Mouse (Mus musculus): ENCODE measurements around the gene Bcap29. TPM values are rescaled to one million over a fixed set of nuclear protein-coding genes. Genes with fewer than 3 reads are reported as not detected.

The Bcap29 gene
- polyA plus RNA-seq, 1 experiment from 2014 or later: 30.2 TPM

- Histone ChIP-seq H3K27me3 (no peaks in the 10 kb centered on the region), H3K36me3 (peaks cover 8% of the 10 kb centered on the region), H3K4me1 (0 out of 2 replicates have a peak, but pooled peaks cover 4% of the 10 kb centered on the region), H3K4me3 (replicated peaks) (no peak overlapping the region), H3K9ac (no peak overlapping the region), H3K9me3 (replicated peaks) (no peaks in the 10 kb centered on the region), H3K27ac (replicated peaks) (no peak overlapping the region), H3K4me2 (replicated peaks) (no peak overlapping the region)
- WGBS: 84% methylated on average over 8 of the region's 8 CpGs
- no peak for ATAC-seq (ENCODE audit: insufficient number of reproducible peaks, low FRiP score, low TSS enrichment, low read depth)
Observed at GRCm38 (mm10) chr12:31620106-31620505, 14.4 kb downstream of the Bcap29 start.

- H3K9me3 ChIP-seq (replicated peaks): no peaks in the 10 kb centered on the region
- WGBS: 77% methylated on average over 4 of the region's 4 CpGs
- H3K4me1 ChIP-seq: no peaks in the 10 kb centered on the region
- H3K4me3 ChIP-seq (replicated peaks): no peak overlapping the region
- no peaks in the 10 kb centered on the region for H3K27me3 ChIP-seq
- no peak overlapping the region for H3K4me2 ChIP-seq (replicated peaks)
- H3K27ac ChIP-seq (replicated peaks): no peak overlapping the region
- H3K9ac ChIP-seq: no peak overlapping the region
- H3K36me3 ChIP-seq: peaks cover 4% of the 10 kb centered on the region
- no peak for ATAC-seq (ENCODE audit: insufficient number of reproducible peaks, low FRiP score, low TSS enrichment, low read depth)
Observed at GRCm38 (mm10) chr12:31613353-31613752, 21.1 kb downstream of the Bcap29 start.

DNA sequence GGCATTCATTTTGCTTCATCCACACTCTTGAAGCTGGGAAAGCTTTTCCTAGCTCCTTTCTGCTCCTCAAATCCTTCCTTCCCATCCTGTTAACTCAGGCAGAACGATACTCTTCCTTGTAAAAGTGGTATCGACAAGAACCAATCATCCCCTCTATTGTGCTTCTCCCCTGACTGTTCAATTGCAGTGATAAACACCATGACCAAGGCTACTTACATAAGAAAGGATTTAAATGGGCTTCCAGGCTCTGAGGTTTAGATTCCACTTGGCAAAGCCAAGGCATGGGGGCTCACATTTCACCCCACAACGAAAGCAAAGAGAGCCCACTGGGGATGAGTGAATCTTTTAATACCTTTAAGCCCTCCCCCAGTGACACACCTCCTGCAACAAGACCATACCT lies 26.3 kb downstream of the Bcap29 start:
- no peaks in the 10 kb centered on the region for H3K36me3 ChIP-seq
- H3K4me2 ChIP-seq (replicated peaks): no peak overlapping the region
- H3K9me3 ChIP-seq (replicated peaks): no peaks in the 10 kb centered on the region
- no peak overlapping the region for H3K27ac ChIP-seq (replicated peaks)
- no peaks in the 10 kb centered on the region for H3K4me1 ChIP-seq
- H3K4me3 ChIP-seq (replicated peaks): no peak overlapping the region
- no peak for ATAC-seq (ENCODE audit: insufficient number of reproducible peaks, low FRiP score, low TSS enrichment, low read depth)
- H3K27me3 ChIP-seq: no peaks in the 10 kb centered on the region
- no peak overlapping the region for H3K9ac ChIP-seq
- 21% methylated on average over 3 of the region's 3 CpGs for WGBS

- WGBS: 43% methylated on average over 3 of the region's 3 CpGs
- Histone ChIP-seq H3K27me3 (no peaks in the 10 kb centered on the region), H3K9ac (no peak overlapping the region), H3K36me3 (no peaks in the 10 kb centered on the region), H3K27ac (replicated peaks) (no peak overlapping the region), H3K9me3 (replicated peaks) (no peaks in the 10 kb centered on the region), H3K4me3 (replicated peaks) (no peak overlapping the region), H3K4me1 (no peaks in the 10 kb centered on the region), H3K4me2 (replicated peaks) (no peak overlapping the region)
- ATAC-seq (ENCODE audit: insufficient number of reproducible peaks, low FRiP score, low TSS enrichment, low read depth): no peak
Observed at GRCm38 (mm10) chr12:31604894-31605293, 29.6 kb downstream of the Bcap29 start.

- no peaks in the 10 kb centered on the region for H3K27me3 ChIP-seq
- no peak overlapping the region for H3K9ac ChIP-seq
- no peaks in the 10 kb centered on the region for H3K4me1 ChIP-seq
- no peak overlapping the region for H3K4me3 ChIP-seq (replicated peaks)
- H3K9me3 ChIP-seq (replicated peaks): no peaks in the 10 kb centered on the region
- H3K4me2 ChIP-seq (replicated peaks): no peak overlapping the region
- ATAC-seq (ENCODE audit: insufficient number of reproducible peaks, low FRiP score, low TSS enrichment, low read depth): no peak
- no peaks in the 10 kb centered on the region for H3K36me3 ChIP-seq
- WGBS: 79% methylated on average over 6 of the region's 6 CpGs
- no peak overlapping the region for H3K27ac ChIP-seq (replicated peaks)
Observed at GRCm38 (mm10) chr12:31603586-31603985, 30.9 kb downstream of the Bcap29 start.

GRCm38 (mm10) chr12:31594296-31594695 lies 40.2 kb downstream of the Bcap29 start:
- Histone ChIP-seq H3K4me3 (replicated peaks) (no peak overlapping the region), H3K9ac (no peak overlapping the region), H3K27ac (replicated peaks) (no peak overlapping the region), H3K4me1 (no peaks in the 10 kb centered on the region), H3K27me3 (no peaks in the 10 kb centered on the region), H3K36me3 (0 out of 2 replicates have a peak, but pooled peaks cover 3% of the 10 kb centered on the region), H3K9me3 (replicated peaks) (no peaks in the 10 kb centered on the region), H3K4me2 (replicated peaks) (no peak overlapping the region)
- 82% methylated on average over 3 of the region's 3 CpGs for WGBS
- no peak for ATAC-seq (ENCODE audit: insufficient number of reproducible peaks, low FRiP score, low TSS enrichment, low read depth)

- H3K4me3 ChIP-seq (replicated peaks): no peak overlapping the region
- no peaks in the 10 kb centered on the region for H3K27me3 ChIP-seq
- no peak overlapping the region for H3K9ac ChIP-seq
- WGBS: 19% methylated on average over 3 of the region's 3 CpGs
- H3K27ac ChIP-seq (replicated peaks): no peak overlapping the region
- H3K36me3 ChIP-seq: 0 out of 2 replicates have a peak, but pooled peaks cover 3% of the 10 kb centered on the region
- ATAC-seq (ENCODE audit: insufficient number of reproducible peaks, low FRiP score, low TSS enrichment, low read depth): no peak
- no peak overlapping the region for H3K4me2 ChIP-seq (replicated peaks)
- H3K9me3 ChIP-seq (replicated peaks): no peaks in the 10 kb centered on the region
- H3K4me1 ChIP-seq: no peaks in the 10 kb centered on the region
Observed at GRCm38 (mm10) chr12:31592011-31592410, 42.4 kb downstream of the Bcap29 start.

GRCm38 (mm10) chr12:31583726-31584125 lies 50.7 kb downstream of the Bcap29 start:
- no peaks in the 10 kb centered on the region for H3K4me1 ChIP-seq
- no peaks in the 10 kb centered on the region for H3K9me3 ChIP-seq (replicated peaks)
- H3K36me3 ChIP-seq: no peaks in the 10 kb centered on the region
- no peak overlapping the region for H3K27ac ChIP-seq (replicated peaks)
- no peak overlapping the region for H3K4me3 ChIP-seq (replicated peaks)
- H3K27me3 ChIP-seq: no peaks in the 10 kb centered on the region
- H3K9ac ChIP-seq: no peak overlapping the region
- ATAC-seq (ENCODE audit: insufficient number of reproducible peaks, low FRiP score, low TSS enrichment, low read depth): no peak
- no peak overlapping the region for H3K4me2 ChIP-seq (replicated peaks)
- WGBS: 52% methylated on average over 2 of the region's 2 CpGs

DNA sequence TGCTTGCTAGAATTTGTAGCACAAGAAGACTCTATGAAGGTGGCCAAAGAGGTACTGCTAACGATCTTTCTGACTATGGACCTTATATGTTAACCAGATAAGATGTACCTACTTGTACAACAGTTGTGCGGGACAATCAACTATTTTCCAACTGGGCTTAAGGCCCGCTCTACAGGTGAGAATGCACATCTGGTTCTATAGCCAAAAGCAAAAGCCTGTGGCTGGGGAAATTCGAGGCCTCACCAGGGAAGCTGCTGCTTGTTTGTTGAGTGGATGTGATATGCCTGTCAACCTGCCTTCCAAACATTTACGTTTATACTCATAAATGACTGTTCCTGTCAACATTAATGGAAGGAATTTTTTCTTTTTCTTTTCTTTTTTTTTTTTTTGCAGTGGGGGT lies 52.4 kb downstream of the Bcap29 start:
- Histone ChIP-seq H3K27ac (replicated peaks) (no peak overlapping the region), H3K4me2 (replicated peaks) (no peak overlapping the region), H3K27me3 (no peaks in the 10 kb centered on the region), H3K4me1 (no peaks in the 10 kb centered on the region), H3K9me3 (replicated peaks) (no peaks in the 10 kb centered on the region), H3K4me3 (replicated peaks) (no peak overlapping the region), H3K36me3 (no peaks in the 10 kb centered on the region), H3K9ac (no peak overlapping the region)
- ATAC-seq (ENCODE audit: insufficient number of reproducible peaks, low FRiP score, low TSS enrichment, low read depth): no peak
- 70% methylated on average over 5 of the region's 5 CpGs for WGBS

- 0 out of 2 replicates have a peak, but pooled peaks have one; percentile 7 for ATAC-seq (ENCODE audit: insufficient number of reproducible peaks, low FRiP score, low TSS enrichment, low read depth)
- WGBS: 55% methylated on average over 7 of the region's 7 CpGs
Observed at GRCm38 (mm10) chr12:31581319-31581810, 53.1 kb downstream of the Bcap29 start.

GRCm38 (mm10) chr12:31580634-31581318 lies 53.7 kb downstream of the Bcap29 start:
- Histone ChIP-seq H3K9me3 (replicated peaks) (no peaks in the 10 kb centered on the region), H3K36me3 (no peaks in the 10 kb centered on the region), H3K4me2 (replicated peaks) (no peak overlapping the region), H3K4me1 (no peaks in the 10 kb centered on the region), H3K27me3 (no peaks in the 10 kb centered on the region), H3K9ac (no peak overlapping the region), H3K27ac (replicated peaks) (no peak overlapping the region), H3K4me3 (replicated peaks) (no peak overlapping the region)
- 68% methylated on average over 5 of the region's 5 CpGs for WGBS
- peak; percentile 85 for ATAC-seq (ENCODE audit: insufficient number of reproducible peaks, low FRiP score, low TSS enrichment, low read depth)

More at GRCm38 (mm10) chr12:31581319-31581810, 53.1 kb downstream of the Bcap29 start:
- Histone ChIP-seq H3K9ac (no peak overlapping the region), H3K9me3 (replicated peaks) (no peaks in the 10 kb centered on the region), H3K27ac (replicated peaks) (no peak overlapping the region), H3K4me2 (replicated peaks) (no peak overlapping the region), H3K27me3 (no peaks in the 10 kb centered on the region), H3K36me3 (no peaks in the 10 kb centered on the region), H3K4me1 (no peaks in the 10 kb centered on the region), H3K4me3 (replicated peaks) (no peak overlapping the region)

Measured in embryonic facial prominence, embryonic 15.5 days (tissue).